Mouse (Mus musculus) ES-E14 (cell line): ENCODE data around the gene Fbxo6. TPM values are rescaled to one million over a fixed set of nuclear protein-coding genes. Genes with fewer than 3 reads are reported as not detected.

ENCODE experiments used
- DNase-seq: peaks from one replicate; pipeline ENCODE4 v3.0.0-alpha.2; 2013; ENCODE audit warnings: low read depth, low spot score
- H3K27ac ChIP-seq: 2 replicates; pipeline ENCODE4 v1.5.1; 2012; ENCODE audit warnings: low read depth, mild to moderate bottlenecking, low read length, moderate library complexity, mixed read lengths; ENCODE audit not compliant: poor library complexity, insufficient read depth, severe bottlenecking
- H3K36me3 ChIP-seq: 2 replicates; pipeline ENCODE4 v1.6.1; 2012; ENCODE audit warnings: mild to moderate bottlenecking, low read length, moderate library complexity, mixed read lengths; ENCODE audit not compliant: control insufficient read depth, poor library complexity, insufficient read depth, severe bottlenecking
- H3K4me1 ChIP-seq, 2 experiments: fragments of 150-350 bp in 1 of 2; sonication (generic) in 1 of 2; 2 replicates each; pipeline ENCODE4 v1.6.1; 2012; ENCODE audit warnings: low read length in 2 of 2, mild to moderate bottlenecking in 1 of 2, mixed read lengths in 1 of 2; ENCODE audit not compliant: control insufficient read depth in 2 of 2, insufficient read depth in 2 of 2, poor library complexity in 1 of 2
- H3K4me3 ChIP-seq, 2 experiments: fragments of 150-350 bp in 1 of 2; sonication (generic) in 1 of 2; 2 replicates each; pipeline ENCODE4 v1.5.1; 2012; ENCODE audit warnings: low read length in 2 of 2, low read depth in 1 of 2, mild to moderate bottlenecking in 1 of 2, mixed read lengths in 1 of 2; ENCODE audit not compliant: insufficient read depth in 1 of 2, poor library complexity in 1 of 2, severe bottlenecking in 1 of 2
- H3K9ac ChIP-seq: 2 replicates; pipeline ENCODE4 v1.6.1; 2012; ENCODE audit warnings: low read depth, mild to moderate bottlenecking, low read length, mixed read lengths; ENCODE audit not compliant: poor library complexity, insufficient read depth, severe bottlenecking
- H3K9me3 ChIP-seq: fragments of 150-350 bp; sonication (generic); 2 replicates; pipeline ENCODE4 v1.6.1; 2012; ENCODE audit warnings: low read depth, mild to moderate bottlenecking, low read length; ENCODE audit not compliant: control insufficient read depth, insufficient read depth
- CHD2 ChIP-seq: IDR thresholded peaks from 2 replicates; pipeline ENCODE4 v1.6.1; 2014; ENCODE audit warnings: mild to moderate bottlenecking, low read depth, low read length, inconsistent platforms
- HCFC1 ChIP-seq: IDR thresholded peaks from 2 replicates; pipeline ENCODE4 v1.6.1; 2012; ENCODE audit warnings: low read length, inconsistent platforms, borderline replicate concordance; ENCODE audit not compliant: insufficient read depth
- MAFK ChIP-seq: IDR thresholded peaks from 2 replicates; pipeline ENCODE4 v1.6.1; 2014; ENCODE audit warnings: mild to moderate bottlenecking, low read depth, low read length, inconsistent platforms; ENCODE audit not compliant: insufficient read depth
- ZC3H11A ChIP-seq: IDR thresholded peaks from 2 replicates; pipeline ENCODE4 v1.6.1; 2012; ENCODE audit warnings: low read depth, mild to moderate bottlenecking, inconsistent platforms, low read length, borderline replicate concordance
- ZNF384 ChIP-seq: IDR thresholded peaks from 2 replicates; pipeline ENCODE4 v1.6.1; 2012; ENCODE audit warnings: low read depth, low read length, inconsistent platforms
- in situ Hi-C, 2 experiments: fragments of 600-800 bp; cut with MboI; formaldehyde crosslinking; loops; one replicate each; pipeline ENCODE4 v1.15.1; 2025; ENCODE audit warnings: low sequenced_read_pairs in 2 of 2, inconsistent platforms in 1 of 2; ENCODE audit not compliant: unreplicated experiment in 2 of 2
- total RNA-seq: library from RNA; depleted of rRNA; stranded (reverse); fragments of 300-350 nt; gene quantifications from 2 replicates; pipeline ENCODE4 v1.2.3, GENCODE M21; 2012

Gene Fbxo6
- total RNA-seq, 1 experiment, result 43.8 TPM

DNA sequence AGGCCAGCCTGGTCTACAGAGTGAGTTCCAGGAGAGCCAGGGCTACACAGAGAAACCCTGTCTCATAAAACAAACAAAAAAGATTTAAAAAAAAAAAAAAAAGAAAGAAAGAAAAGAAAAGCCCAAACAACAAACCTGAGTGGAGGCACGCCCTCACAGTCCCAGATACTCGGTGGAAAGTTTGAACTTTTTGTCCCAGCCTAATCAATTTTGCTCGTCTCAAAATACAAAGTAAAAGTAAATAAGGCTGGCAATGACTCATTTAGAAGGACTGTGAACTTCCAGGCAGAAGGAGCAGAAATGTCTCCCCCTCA, 1.0 kb downstream of the Fbxo6 start:
- Histone ChIP-seq H3K9me3 (no peaks in the 10 kb centered on the region), H3K27ac (peak overlapping the region; percentile 86; the same call in 1 of the 2 replicates), H3K4me1 (peaks cover 9 to 18% of the 10 kb centered on the region in 2 experiments), H3K9ac (no peak overlapping the region; the same call in 1 of the 2 replicates), H3K4me3 (peak overlapping the region; percentile 5 to 89; a peak in 3 of 4 replicates), H3K36me3 (peaks cover 20% of the 10 kb centered on the region)
- in situ Hi-C loops, result no loop called here
- no peak for DNase-seq
- no peak for TF ChIP-seq MAFK
- no peak for TF ChIP-seq CHD2
- no peak for TF ChIP-seq ZC3H11A
- no peak for TF ChIP-seq ZNF384
- TF ChIP-seq HCFC1, result no peak

DNA sequence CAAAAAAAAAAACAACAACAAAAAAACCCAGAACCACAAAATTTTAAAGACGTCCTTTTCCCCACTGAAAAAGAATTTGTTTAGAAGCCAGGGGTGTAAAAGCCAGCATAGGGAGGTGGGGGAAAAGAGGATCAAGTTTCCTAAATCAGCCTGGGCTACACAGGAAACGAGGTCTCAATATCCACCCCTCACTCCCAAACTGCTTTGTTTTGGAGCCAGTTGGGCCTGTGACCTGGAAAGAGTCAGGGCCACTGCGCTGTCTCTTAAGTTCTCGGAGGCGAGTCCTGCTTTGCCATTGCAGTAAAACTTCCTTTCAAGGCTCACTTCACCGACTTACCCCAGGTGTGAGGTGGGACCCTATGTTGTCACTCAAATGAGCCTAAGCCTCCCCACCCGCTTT, 1.7 kb downstream of the Fbxo6 start:
- peak overlapping the region; percentile 86 for H3K27ac ChIP-seq
- H3K9ac ChIP-seq, result peak overlapping the region; percentile 44; the same call in 1 of the 2 replicates
- TF ChIP-seq HCFC1 (no peak), CHD2 (no peak), ZC3H11A (no peak)
- no peak for DNase-seq
- in situ Hi-C loops, result no loop called here
- peak overlapping the region; percentile 5 to 29; a peak in 3 of 4 replicates for H3K4me3 ChIP-seq
- peaks cover 9 to 18% of the 10 kb centered on the region in 2 experiments for H3K4me1 ChIP-seq
- H3K36me3 ChIP-seq, result peaks cover 26% of the 10 kb centered on the region
- no peaks in the 10 kb centered on the region for H3K9me3 ChIP-seq

- peak overlapping the region; percentile 27; the same call in 1 of the 2 replicates for H3K9ac ChIP-seq
- no peak for TF ChIP-seq HCFC1
- no peak for TF ChIP-seq ZNF384
- no peak for TF ChIP-seq CHD2
- no peak for TF ChIP-seq ZC3H11A
- no peak for TF ChIP-seq MAFK
- peaks cover 9 to 18% of the 10 kb centered on the region in 2 experiments for H3K4me1 ChIP-seq
- peak overlapping the region; percentile 7 to 11 for H3K4me3 ChIP-seq
- H3K27ac ChIP-seq, result peak overlapping the region; percentile 64; the same call in 1 of the 2 replicates
- H3K36me3 ChIP-seq, result peaks cover 32% of the 10 kb centered on the region
- in situ Hi-C loops, result no loop called here
- H3K9me3 ChIP-seq, result no peaks in the 10 kb centered on the region
- DNase-seq, result no peak
Observed at GRCm38 (mm10) chr4:148149540-148149939, 2.4 kb downstream of the Fbxo6 start.

- H3K4me1 ChIP-seq, result peaks cover 4 to 9% of the 10 kb centered on the region in 2 experiments
- DNase-seq, result no peak
- no peak overlapping the region for H3K4me3 ChIP-seq
- in situ Hi-C loops, result no loop called here
- TF ChIP-seq HCFC1 (no peak), ZC3H11A (no peak), CHD2 (no peak), MAFK (no peak), ZNF384 (no peak)
- no peak overlapping the region for H3K9ac ChIP-seq
- H3K27ac ChIP-seq, result no peak overlapping the region
- H3K36me3 ChIP-seq, result peaks cover 39% of the 10 kb centered on the region
- H3K9me3 ChIP-seq, result no peaks in the 10 kb centered on the region
Observed at GRCm38 (mm10) chr4:148147714-148148113, 4.2 kb downstream of the Fbxo6 start.

- Histone ChIP-seq H3K4me3 (no peak overlapping the region), H3K36me3 (peaks cover 39% of the 10 kb centered on the region), H3K4me1 (peaks cover under 1 to 3% of the 10 kb centered on the region in 2 experiments; a peak in 1 of 4 replicates), H3K27ac (no peak overlapping the region), H3K9ac (no peak overlapping the region), H3K9me3 (no peaks in the 10 kb centered on the region)
- TF ChIP-seq ZNF384 (no peak), HCFC1 (no peak), MAFK (no peak), CHD2 (no peak), ZC3H11A (no peak)
- in situ Hi-C loops, result no loop called here
- DNase-seq, result no peak
Observed at GRCm38 (mm10) chr4:148143721-148144120, 8.2 kb downstream of the Fbxo6 start.
